Mouse (Mus musculus) heart, postnatal 0 days (tissue): ENCODE results near the gene Dnajc16. TPM values are rescaled to one million over a fixed set of nuclear protein-coding genes. Genes with fewer than 3 reads are reported as not detected.

Source experiments
- ATAC-seq: fragments of 200-750 bp; cut with Nextera tagmentation; 2 replicates; pipeline ENCODE4 v1.8.0; 2017; ENCODE audit warnings: low read depth, moderate number of reproducible peaks, moderate library complexity; ENCODE audit not compliant: insufficient read depth
- DNase-seq: peaks from one replicate; pipeline ENCODE4 v3.0.0-alpha.2; 2016; ENCODE audit warnings: low spot score
- H3K27ac ChIP-seq: fragments of 300-500 bp; sonication (generic); 2 replicates; pipeline ENCODE4 v1.5.1; 2014; ENCODE audit warnings: low read depth, mild to moderate bottlenecking
- H3K27me3 ChIP-seq: fragments of 300-500 bp; sonication (generic); 2 replicates; pipeline ENCODE4 v1.6.1; 2014; ENCODE audit warnings: low read length, mixed read lengths; ENCODE audit not compliant: control insufficient read depth, insufficient read depth
- H3K36me3 ChIP-seq: fragments of 300-500 bp; sonication (generic); replicated peaks from 2 replicates; pipeline ENCODE4 v1.6.1; 2014; ENCODE audit warnings: low read length, mixed read lengths; ENCODE audit not compliant: control insufficient read depth, insufficient read depth
- H3K4me1 ChIP-seq: fragments of 300-500 bp; sonication (generic); 2 replicates; pipeline ENCODE4 v1.6.1; 2014; ENCODE audit warnings: antibody characterized with exemption; ENCODE audit not compliant: control insufficient read depth, insufficient read depth
- H3K4me2 ChIP-seq: fragments of 300-500 bp; sonication (generic); 2 replicates; pipeline ENCODE4 v1.6.1; 2014; ENCODE audit warnings: low read depth, mild to moderate bottlenecking, low read length, moderate library complexity
- H3K4me3 ChIP-seq: fragments of 300-500 bp; sonication (generic); 2 replicates; pipeline ENCODE4 v1.5.1; 2014; ENCODE audit warnings: low read depth, low read length
- H3K9ac ChIP-seq: fragments of 300-500 bp; sonication (generic); replicated peaks from 2 replicates; pipeline ENCODE4 v1.6.1; 2014; ENCODE audit warnings: low read depth, low read length, mixed read lengths
- H3K9me3 ChIP-seq: fragments of 300-500 bp; sonication (generic); replicated peaks from 2 replicates; pipeline ENCODE4 v1.6.1; 2016; ENCODE audit warnings: low read length; ENCODE audit not compliant: control insufficient read depth
- CTCF ChIP-seq: IDR thresholded peaks from 2 replicates; pipeline ENCODE4 v1.5.1; 2016; ENCODE audit warnings: antibody characterized with exemption, control low read depth, low read depth
- EP300 ChIP-seq: IDR thresholded peaks from 2 replicates; pipeline ENCODE4 v1.6.1; 2016; ENCODE audit warnings: antibody characterized with exemption, low read depth
- WGBS: fragments of 180-500 bp; shearing (Covaris S2); extraction: QIAGEN DNeasy Blood & Tissue Kit; methylation state at CpG from one replicate; pipeline ENCODE4 v1.1.7; 2014; 5-methylcytosine and 5-hydroxymethylcytosine counted together
- polyA plus RNA-seq: library from polyadenylated mRNA; unstranded; fragments of >200 nt; fragmentation: Nextera tagmentation; extraction: Ambion mirVana; gene quantifications from 2 replicates; pipeline ENCODE4 v1.2.1, GENCODE M21; 2015
- total RNA-seq: library from RNA; depleted of rRNA; stranded (reverse); fragments of >200 nt; gene quantifications from 2 replicates; pipeline ENCODE4 v1.2.3, GENCODE M21; 2014; ENCODE audit warnings: low replicate concordance; rRNA removed

Dnajc16 gene
- total and polyA plus RNA-seq, 2 experiments from 2014 or later: 4.5 to 12.3 TPM

DNA sequence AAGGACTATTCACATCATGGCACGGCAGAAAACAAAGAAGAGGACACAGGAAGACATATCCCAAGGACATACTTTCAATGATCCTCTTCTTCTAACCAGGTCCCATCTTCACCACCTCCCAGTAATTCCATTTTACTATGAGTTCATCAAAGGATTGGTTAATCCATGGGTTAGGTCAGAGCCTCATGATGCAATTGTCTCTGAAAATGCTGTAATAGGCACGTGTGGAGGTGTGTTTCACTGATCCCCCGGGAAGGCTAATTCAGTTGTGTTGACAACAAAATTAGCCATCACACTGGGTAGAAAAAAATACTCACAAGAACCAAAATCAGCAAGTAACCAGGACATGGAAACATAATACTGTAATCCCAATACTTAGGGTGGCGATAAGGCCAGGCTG is 73.1 kb downstream of the Dnajc16 start:
- peaks cover 15% of the 10 kb centered on the region for H3K36me3 ChIP-seq
- no peaks in the 10 kb centered on the region for H3K9me3 ChIP-seq
- no peak overlapping the region for H3K27ac ChIP-seq
- DNase-seq (no peak), ATAC-seq (no peak)
- peaks cover 40% of the 10 kb centered on the region for H3K4me1 ChIP-seq
- 81% methylated on average over 4 of the region's 4 CpGs for WGBS
- H3K4me3 ChIP-seq: no peak overlapping the region
- no peak overlapping the region for H3K4me2 ChIP-seq
- TF ChIP-seq CTCF: no peak
- TF ChIP-seq EP300: no peak
- no peak overlapping the region for H3K9ac ChIP-seq
- H3K27me3 ChIP-seq: no peaks in the 10 kb centered on the region

DNA sequence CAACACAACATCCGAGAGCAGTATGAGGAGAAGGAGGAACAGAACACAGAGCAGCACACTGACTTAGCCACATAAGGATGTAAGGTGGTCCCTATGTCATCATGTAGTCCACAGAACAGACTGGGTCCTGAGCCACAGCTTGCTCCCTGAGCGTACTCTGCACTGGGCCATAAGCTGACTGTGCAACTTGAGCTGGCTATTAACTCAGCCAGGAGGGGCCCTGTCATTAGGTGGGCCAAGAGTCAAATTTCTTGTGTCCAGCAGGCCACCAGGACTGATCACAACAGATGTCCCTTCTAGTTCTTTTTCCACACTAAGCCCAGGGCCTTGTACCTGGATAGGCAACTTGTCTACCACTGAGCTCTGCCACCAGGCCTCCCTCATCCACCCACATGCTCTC is 75.7 kb downstream of the Dnajc16 start:
- no peak; the same call in 1 of the 2 replicates for ATAC-seq
- Histone ChIP-seq H3K4me1 (peaks cover 18% of the 10 kb centered on the region; the same call in 1 of the 2 replicates), H3K9ac (no peak overlapping the region; the same call in 1 of the 2 replicates), H3K4me3 (no peak overlapping the region), H3K4me2 (no peak overlapping the region), H3K36me3 (peaks cover 34% of the 10 kb centered on the region), H3K27me3 (no peaks in the 10 kb centered on the region), H3K27ac (0 out of 2 replicates have a peak overlapping the region, but pooled peaks have one; percentile 25), H3K9me3 (no peaks in the 10 kb centered on the region)
- TF ChIP-seq EP300 (no peak), CTCF (no peak)
- WGBS: 52% methylated on average over 2 of the region's 2 CpGs
- no peak for DNase-seq

DNA sequence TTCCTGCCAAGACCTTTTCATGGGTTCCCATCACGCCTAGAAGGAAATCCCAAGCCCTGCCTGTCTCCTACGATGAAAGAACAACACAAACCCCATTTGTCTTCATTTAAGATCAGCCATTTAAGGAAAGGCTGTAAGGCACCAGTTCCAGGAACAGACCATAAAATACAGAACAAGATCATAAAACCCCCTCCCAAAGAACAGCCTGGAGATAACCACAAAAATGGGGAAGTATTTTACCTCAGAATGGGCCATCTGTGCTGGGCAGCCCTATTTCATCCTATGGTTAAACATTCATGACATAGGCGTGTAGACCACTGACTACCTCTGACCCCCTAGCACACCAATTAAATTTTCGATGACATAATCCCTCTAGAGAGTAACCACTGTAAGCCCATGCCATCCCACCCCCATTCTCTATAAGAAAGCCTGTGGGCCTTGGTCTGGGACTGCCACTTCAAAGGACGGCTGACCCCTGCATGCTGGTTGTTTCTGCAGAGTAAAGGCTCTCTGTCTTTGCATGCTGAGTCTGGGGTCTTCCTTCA is 77.1 kb downstream of the Dnajc16 start:
- peaks cover 18% of the 10 kb centered on the region; the same call in 1 of the 2 replicates for H3K4me1 ChIP-seq
- H3K9me3 ChIP-seq: no peaks in the 10 kb centered on the region
- 81% methylated on average over 5 of the region's 5 CpGs for WGBS
- no peak for ATAC-seq
- H3K4me3 ChIP-seq: no peak overlapping the region
- peaks cover 45% of the 10 kb centered on the region for H3K36me3 ChIP-seq
- TF ChIP-seq CTCF (no peak), EP300 (no peak)
- H3K27ac ChIP-seq: no peak overlapping the region
- H3K9ac ChIP-seq: no peak overlapping the region
- H3K27me3 ChIP-seq: no peaks in the 10 kb centered on the region
- DNase-seq: no peak
- no peak overlapping the region for H3K4me2 ChIP-seq

DNA sequence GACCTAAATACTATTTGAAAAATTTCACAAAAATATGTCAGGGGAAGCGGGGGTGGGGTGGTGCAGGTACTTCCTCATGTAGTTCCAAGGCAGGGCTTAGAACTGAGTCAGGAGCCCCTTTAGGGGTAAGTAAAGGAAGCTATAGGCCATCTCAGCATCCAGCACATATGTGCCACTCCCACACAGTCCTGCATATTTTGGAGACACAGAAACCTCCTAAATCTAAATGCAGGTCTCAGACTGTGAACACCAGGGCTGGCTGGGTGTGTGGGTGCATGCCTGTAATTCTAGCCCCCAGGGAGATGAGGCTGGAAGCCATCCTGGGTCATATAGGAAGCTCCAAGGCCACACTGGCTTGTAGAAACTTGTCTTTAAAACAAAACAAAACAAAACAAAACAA is 79.5 kb downstream of the Dnajc16 start:
- ATAC-seq: no peak
- no peak for DNase-seq
- 92% methylated on average over 1 of the region's 1 CpGs for WGBS
- Histone ChIP-seq H3K4me3 (no peak overlapping the region), H3K27me3 (no peaks in the 10 kb centered on the region), H3K27ac (no peak overlapping the region), H3K9me3 (no peaks in the 10 kb centered on the region), H3K36me3 (peaks cover 67% of the 10 kb centered on the region), H3K9ac (no peak overlapping the region), H3K4me1 (peaks cover 14% of the 10 kb centered on the region; the same call in 1 of the 2 replicates), H3K4me2 (no peak overlapping the region)
- TF ChIP-seq EP300 (no peak), CTCF (no peak)

Other genes starting within 250 kb of the Dnajc16 start
- 48.3 and 61.5 TPM in 2 replicates for gene Fblim1, start 184.8 kb downstream of the Dnajc16 start, total RNA-seq
- gene Fblim1, start 184.8 kb downstream of the Dnajc16 start, polyA plus RNA-seq: 47.1 and 57.5 TPM in 2 replicates
- 0.89 and 6.1 TPM in 2 replicates for gene Tmem82, start 172.3 kb downstream of the Dnajc16 start, total RNA-seq
- 6.8 and 7.3 TPM in 2 replicates for gene Tmem82, start 172.3 kb downstream of the Dnajc16 start, polyA plus RNA-seq
- 12.8 and 56.2 TPM in 2 replicates for gene Slc25a34, start 167.1 kb downstream of the Dnajc16 start, total RNA-seq
- 17.9 and 20.6 TPM in 2 replicates for gene Slc25a34, start 167.1 kb downstream of the Dnajc16 start, polyA plus RNA-seq
- gene Plekhm2, start 126.0 kb downstream of the Dnajc16 start, total RNA-seq: 43.3 and 52.9 TPM in 2 replicates
- 5.6 and 7.0 TPM in 2 replicates for gene Plekhm2, start 126.0 kb downstream of the Dnajc16 start, polyA plus RNA-seq
- 2.1 and 11.9 TPM in 2 replicates for gene Rsc1a1, start 105.3 kb downstream of the Dnajc16 start, total RNA-seq
- not detected in 2 replicates for gene Rsc1a1, start 105.3 kb downstream of the Dnajc16 start, polyA plus RNA-seq
- 28.2 and 32.8 TPM in 2 replicates for gene Ddi2, start 67.5 kb downstream of the Dnajc16 start, total RNA-seq
- gene Ddi2, start 67.5 kb downstream of the Dnajc16 start, polyA plus RNA-seq: 10.9 and 11.5 TPM in 2 replicates
- 1.5 TPM in 1 of 2 replicates, not detected in the other for gene Agmat, start 44.3 kb downstream of the Dnajc16 start, total RNA-seq
- gene Agmat, start 44.3 kb downstream of the Dnajc16 start, polyA plus RNA-seq: 0.82 and 1.1 TPM in 2 replicates
- gene Casp9, start 2.7 kb upstream of the Dnajc16 start, total RNA-seq: 26.0 and 26.2 TPM in 2 replicates
- gene Casp9, start 2.7 kb upstream of the Dnajc16 start, polyA plus RNA-seq: 11.9 and 12.8 TPM in 2 replicates
- gene Cela2a, start 35.2 kb upstream of the Dnajc16 start, total RNA-seq: 2.1 TPM in 1 of 2 replicates, not detected in the other
- gene Cela2a, start 35.2 kb upstream of the Dnajc16 start, polyA plus RNA-seq: 0.20 and 0.21 TPM in 2 replicates
- not detected in 2 replicates for gene Ctrc, start 55.4 kb upstream of the Dnajc16 start, total RNA-seq
- not detected in 2 replicates for gene Ctrc, start 55.4 kb upstream of the Dnajc16 start, polyA plus RNA-seq
- 42.7 and 42.9 TPM in 2 replicates for gene Efhd2, start 84.0 kb upstream of the Dnajc16 start, total RNA-seq
- gene Efhd2, start 84.0 kb upstream of the Dnajc16 start, polyA plus RNA-seq: 54.5 and 56.9 TPM in 2 replicates
- gene Fhad1, start 224.2 kb upstream of the Dnajc16 start, total RNA-seq: 3.3 TPM in 1 of 2 replicates, not detected in the other
- 1.5 and 2.7 TPM in 2 replicates for gene Fhad1, start 224.2 kb upstream of the Dnajc16 start, polyA plus RNA-seq